Mouse (Mus musculus) forebrain, embryonic 12.5 days (tissue): Measurements from ENCODE around the gene Crybg3. TPM values are rescaled to one million over a fixed set of nuclear protein-coding genes. Genes with fewer than 3 reads are reported as not detected.
A peak's percentile ranks its signal among the peaks of the same experiment; 100 is the strongest.

Experiments used
- ATAC-seq: fragments of 200-750 bp; cut with Nextera tagmentation; 2 replicates; pipeline ENCODE4 v1.8.0; 2017; ENCODE audit warnings: moderate TSS enrichment; ENCODE audit not compliant: low FRiP score
- H3K27ac ChIP-seq: fragments of 300-500 bp; sonication (generic); 2 replicates; pipeline ENCODE4 v1.5.1; 2016; ENCODE audit warnings: mild to moderate bottlenecking
- H3K27me3 ChIP-seq: fragments of 300-500 bp; sonication (generic); 2 replicates; pipeline ENCODE4 v1.6.1; 2016; ENCODE audit warnings: mild to moderate bottlenecking
- H3K36me3 ChIP-seq: fragments of 300-500 bp; sonication (generic); replicated peaks from 2 replicates; pipeline ENCODE4 v1.6.1; 2016; ENCODE audit warnings: mild to moderate bottlenecking
- H3K4me1 ChIP-seq: fragments of 300-500 bp; sonication (generic); 2 replicates; pipeline ENCODE4 v1.6.1; 2016
- H3K4me2 ChIP-seq: fragments of 300-500 bp; sonication (generic); 2 replicates; pipeline ENCODE4 v1.6.1; 2016; ENCODE audit warnings: mild to moderate bottlenecking, moderate library complexity
- H3K4me3 ChIP-seq: fragments of 300-500 bp; sonication (generic); replicated peaks from 2 replicates; pipeline ENCODE4 v1.5.1; 2016; ENCODE audit warnings: mild to moderate bottlenecking
- H3K9ac ChIP-seq: fragments of 300-500 bp; sonication (generic); 2 replicates; pipeline ENCODE4 v1.6.1; 2016; ENCODE audit warnings: mild to moderate bottlenecking
- H3K9me3 ChIP-seq: fragments of 300-500 bp; sonication (generic); 2 replicates; pipeline ENCODE4 v1.6.1; 2016
- WGBS: fragments of 180-500 bp; shearing (Covaris S2); methylation state at CpG from one replicate; pipeline ENCODE4 v1.1.7; 2016; 5-methylcytosine and 5-hydroxymethylcytosine counted together
- polyA plus RNA-seq: library from polyadenylated mRNA; unstranded; fragments of >200 nt; fragmentation: Nextera tagmentation; extraction: Ambion mirVana; gene quantifications from 2 replicates; pipeline ENCODE4 v1.2.1, GENCODE M21; 2016

Gene Crybg3
- polyA plus RNA-seq, 1 experiment from 2014 or later = 4.9 TPM

GRCm38 (mm10) chr16:59570807-59571206 is 30.0 kb downstream of the Crybg3 start:
- 94% methylated on average over 8 of the region's 8 CpGs for WGBS
- no peak overlapping the region for H3K4me2 ChIP-seq
- no peak overlapping the region for H3K9ac ChIP-seq
- no peak overlapping the region for H3K4me3 ChIP-seq
- no peak overlapping the region for H3K27ac ChIP-seq
- H3K36me3 ChIP-seq = no peaks in the 10 kb centered on the region
- no peak for ATAC-seq
- no peaks in the 10 kb centered on the region for H3K4me1 ChIP-seq
- no peaks in the 10 kb centered on the region for H3K9me3 ChIP-seq
- H3K27me3 ChIP-seq = no peaks in the 10 kb centered on the region

GRCm38 (mm10) chr16:59569837-59570236 is 30.9 kb downstream of the Crybg3 start:
- 78% methylated on average over 8 of the region's 8 CpGs for WGBS

GRCm38 (mm10) chr16:59567721-59568381 is 32.9 kb downstream of the Crybg3 start:
- no peaks in the 10 kb centered on the region for H3K36me3 ChIP-seq
- H3K9ac ChIP-seq = no peak overlapping the region
- no peaks in the 10 kb centered on the region for H3K4me1 ChIP-seq
- no peak for ATAC-seq
- no peaks in the 10 kb centered on the region for H3K27me3 ChIP-seq
- no peaks in the 10 kb centered on the region for H3K9me3 ChIP-seq
- no peak overlapping the region for H3K4me3 ChIP-seq
- 71% methylated on average over 10 of the region's 10 CpGs for WGBS
- H3K4me2 ChIP-seq = no peak overlapping the region
- H3K27ac ChIP-seq = no peak overlapping the region

More at GRCm38 (mm10) chr16:59569837-59570236, 30.9 kb downstream of the Crybg3 start:
- Histone ChIP-seq H3K27me3 (no peaks in the 10 kb centered on the region), H3K4me2 (no peak overlapping the region), H3K9ac (no peak overlapping the region), H3K36me3 (no peaks in the 10 kb centered on the region), H3K4me3 (no peak overlapping the region), H3K9me3 (no peaks in the 10 kb centered on the region), H3K4me1 (no peaks in the 10 kb centered on the region), H3K27ac (no peak overlapping the region)
- ATAC-seq = no peak

GRCm38 (mm10) chr16:59566437-59566836 is 34.3 kb downstream of the Crybg3 start:
- no peaks in the 10 kb centered on the region for H3K9me3 ChIP-seq
- no peak for ATAC-seq
- H3K4me2 ChIP-seq = no peak overlapping the region
- H3K27ac ChIP-seq = no peak overlapping the region
- H3K4me1 ChIP-seq = no peaks in the 10 kb centered on the region
- WGBS = 91% methylated on average over 4 of the region's 4 CpGs
- no peaks in the 10 kb centered on the region for H3K27me3 ChIP-seq
- H3K4me3 ChIP-seq = no peak overlapping the region
- no peaks in the 10 kb centered on the region for H3K36me3 ChIP-seq
- no peak overlapping the region for H3K9ac ChIP-seq

GRCm38 (mm10) chr16:59565631-59566030 is 35.1 kb downstream of the Crybg3 start:
- no peak overlapping the region for H3K4me2 ChIP-seq
- H3K9me3 ChIP-seq = no peaks in the 10 kb centered on the region
- H3K27me3 ChIP-seq = no peaks in the 10 kb centered on the region
- no peak overlapping the region for H3K9ac ChIP-seq
- no peak overlapping the region for H3K4me3 ChIP-seq
- 81% methylated on average over 2 of the region's 2 CpGs for WGBS
- ATAC-seq = no peak
- H3K27ac ChIP-seq = no peak overlapping the region
- H3K4me1 ChIP-seq = no peaks in the 10 kb centered on the region
- no peaks in the 10 kb centered on the region for H3K36me3 ChIP-seq

GRCm38 (mm10) chr16:59564025-59564424 is 36.8 kb downstream of the Crybg3 start:
- no peak overlapping the region for H3K4me2 ChIP-seq
- no peaks in the 10 kb centered on the region for H3K9me3 ChIP-seq
- no peak overlapping the region for H3K27ac ChIP-seq
- no peaks in the 10 kb centered on the region for H3K4me1 ChIP-seq
- no peak overlapping the region for H3K9ac ChIP-seq
- no peaks in the 10 kb centered on the region for H3K27me3 ChIP-seq
- no peaks in the 10 kb centered on the region for H3K36me3 ChIP-seq
- ATAC-seq = no peak
- no peak overlapping the region for H3K4me3 ChIP-seq
- WGBS = 78% methylated on average over 5 of the region's 5 CpGs

GRCm38 (mm10) chr16:59559300-59560200 is 41.2 kb downstream of the Crybg3 start:
- H3K27ac ChIP-seq = no peak overlapping the region
- no peak overlapping the region for H3K4me3 ChIP-seq
- H3K4me1 ChIP-seq = no peaks in the 10 kb centered on the region
- no peak overlapping the region for H3K9ac ChIP-seq
- H3K36me3 ChIP-seq = no peaks in the 10 kb centered on the region
- H3K27me3 ChIP-seq = no peaks in the 10 kb centered on the region
- no peak for ATAC-seq
- no peak overlapping the region for H3K4me2 ChIP-seq
- 94% methylated on average over 22 of the region's 22 CpGs for WGBS
- H3K9me3 ChIP-seq = no peaks in the 10 kb centered on the region

- no peaks in the 10 kb centered on the region for H3K36me3 ChIP-seq
- no peaks in the 10 kb centered on the region for H3K9me3 ChIP-seq
- no peak overlapping the region for H3K4me3 ChIP-seq
- H3K4me2 ChIP-seq = no peak overlapping the region
- H3K9ac ChIP-seq = no peak overlapping the region
- no peaks in the 10 kb centered on the region for H3K4me1 ChIP-seq
- no peaks in the 10 kb centered on the region for H3K27me3 ChIP-seq
- H3K27ac ChIP-seq = no peak overlapping the region
- 88% methylated on average over 10 of the region's 10 CpGs for WGBS
- no peak for ATAC-seq
Measured at GRCm38 (mm10) chr16:59558916-59559299, 41.9 kb downstream of the Crybg3 start.

GRCm38 (mm10) chr16:59553490-59554161 is 47.2 kb downstream of the Crybg3 start:
- H3K4me3 ChIP-seq = no peak overlapping the region
- no peak overlapping the region for H3K4me2 ChIP-seq
- H3K36me3 ChIP-seq = 0 out of 2 replicates have a peak, but pooled peaks cover 3% of the 10 kb centered on the region
- 89% methylated on average over 12 of the region's 12 CpGs for WGBS
- H3K9me3 ChIP-seq = no peaks in the 10 kb centered on the region
- H3K4me1 ChIP-seq = peaks cover under 1% of the 10 kb centered on the region; the same call in 1 of the 2 replicates
- H3K27ac ChIP-seq = no peak overlapping the region
- H3K9ac ChIP-seq = no peak overlapping the region
- no peak for ATAC-seq
- H3K27me3 ChIP-seq = no peaks in the 10 kb centered on the region

GRCm38 (mm10) chr16:59551507-59551906 is 49.3 kb downstream of the Crybg3 start:
- 0 out of 2 replicates have a peak, but pooled peaks cover 3% of the 10 kb centered on the region for H3K36me3 ChIP-seq
- H3K4me1 ChIP-seq = peaks cover 17% of the 10 kb centered on the region
- H3K9ac ChIP-seq = no peak overlapping the region
- H3K9me3 ChIP-seq = no peaks in the 10 kb centered on the region
- no peak for ATAC-seq
- no peaks in the 10 kb centered on the region for H3K27me3 ChIP-seq
- no peak overlapping the region for H3K4me3 ChIP-seq
- no peak overlapping the region for H3K27ac ChIP-seq
- no peak overlapping the region for H3K4me2 ChIP-seq
- 84% methylated on average over 5 of the region's 5 CpGs for WGBS

GRCm38 (mm10) chr16:59549631-59550030 is 51.1 kb downstream of the Crybg3 start:
- no peak overlapping the region for H3K4me2 ChIP-seq
- WGBS = 81% methylated on average over 15 of the region's 15 CpGs
- no peak overlapping the region for H3K27ac ChIP-seq
- no peaks in the 10 kb centered on the region for H3K27me3 ChIP-seq
- H3K36me3 ChIP-seq = 0 out of 2 replicates have a peak, but pooled peaks cover 3% of the 10 kb centered on the region
- no peaks in the 10 kb centered on the region for H3K9me3 ChIP-seq
- H3K4me1 ChIP-seq = peaks cover 17% of the 10 kb centered on the region
- no peak overlapping the region for H3K4me3 ChIP-seq
- no peak overlapping the region for H3K9ac ChIP-seq
- peak; percentile 80; the same call in 1 of the 2 replicates for ATAC-seq

GRCm38 (mm10) chr16:59548582-59548947 is 52.2 kb downstream of the Crybg3 start:
- H3K9ac ChIP-seq = no peak overlapping the region
- WGBS = 90% methylated on average over 4 of the region's 4 CpGs
- peak; percentile 51; the same call in 1 of the 2 replicates for ATAC-seq

More at GRCm38 (mm10) chr16:59548582-59548947, 52.2 kb downstream of the Crybg3 start:
- Histone ChIP-seq H3K4me2 (no peak overlapping the region), H3K27ac (no peak overlapping the region), H3K9me3 (no peaks in the 10 kb centered on the region), H3K27me3 (no peaks in the 10 kb centered on the region), H3K4me3 (no peak overlapping the region), H3K36me3 (0 out of 2 replicates have a peak, but pooled peaks cover 3% of the 10 kb centered on the region), H3K4me1 (peaks cover 17% of the 10 kb centered on the region)
